ENCODE assay signal across 8 mouse cellular contexts in genomic region chr9:75610571-75611493, GRCm38 (mm10). TPM values are rescaled to one million over a fixed set of nuclear protein-coding genes. Genes with fewer than 3 reads are reported as not detected.
A peak's percentile ranks its signal among the peaks of the same experiment; 100 is the strongest.
DNase-seq lines count a peak whose midpoint lies in the region; ATAC-seq and TF ChIP-seq lines count a peak whose summit lies in the region.

Gene Tmod2 (minus strand): TSS chr9:75611325.

- peak within 1 kb of the TSS; percentile 85 for H3K9ac ChIP-seq in forebrain, postnatal 0 days

- peak; percentile 92 for ATAC-seq in forebrain, postnatal 0 days

- WGBS in cerebellum, adult 2 months = under 1% methylated on average over 74 of the region's 74 CpGs
- WGBS in forebrain, postnatal 0 days = under 1% methylated on average over 70 of the region's 74 CpGs

- intact Hi-C loops in heart, postnatal 25 days (cut with DNase I) = no loop called here
- intact Hi-C loops in left cerebral cortex, adult 2 months (cut with DNase I) = loop anchor here (1.0 kb wide), 2 partner anchors 14 to 73 kb away; partner anchors contain the start of genes Lysmd2 and Scg3

- H3K27ac ChIP-seq in cerebellum, adult 2 months (ENCODE audit: insufficient read depth, low read length) = peak within 1 kb of the TSS; percentile 55
- peak within 1 kb of the TSS; percentile 88 for H3K27ac ChIP-seq in forebrain, postnatal 0 days (ENCODE audit: low read depth, low read length)
- peak within 1 kb of the TSS; percentile 89 for H3K27ac ChIP-seq in left cerebral cortex, adult 2 months

- peak; percentile 34 to 42 for DNase-seq in adrenal gland, adult 18-20 months (ENCODE audit: low spot score in 2 of 2)
- DNase-seq in cerebellum, adult 2 months = peak; percentile 89 to 90
- peak; percentile 80 for DNase-seq in forebrain, postnatal 0 days
- peak; percentile 40 for DNase-seq in heart, postnatal 25 days (ENCODE audit: low spot score)
- DNase-seq in left cerebral cortex, adult 2 months (ENCODE audit: extremely low spot score in 1 of 2, low spot score in 2 of 2) = peak; percentile 82
- DNase-seq in lung, postnatal 4 days = peak; percentile 54 to 71
- DNase-seq in right cerebral cortex, postnatal 25 days = peak; percentile 88
- DNase-seq in thymus, postnatal 25 days = no peak

- H3K9me3 ChIP-seq in forebrain, postnatal 0 days (ENCODE audit: low read length) = no peaks in the 10 kb centered on the region

- H3K4me3 ChIP-seq in cerebellum, adult 2 months (replicated peaks; ENCODE audit: insufficient read depth, low read depth, low read length) = peak within 1 kb of the TSS; percentile 89
- H3K4me3 ChIP-seq in forebrain, postnatal 0 days (ENCODE audit: low read depth, low read length) = peak within 1 kb of the TSS; percentile 81
- H3K4me3 ChIP-seq in left cerebral cortex, adult 2 months = peak within 1 kb of the TSS; percentile 96

- H3K4me2 ChIP-seq in forebrain, postnatal 0 days (ENCODE audit: low read depth) = peak within 1 kb of the TSS; percentile 52

- TF ChIP-seq POLR2A in cerebellum, adult 2 months (IDR thresholded peaks at IDR 0.05; ENCODE audit: borderline replicate concordance, insufficient read depth, low read length) = no peak; the same call in 1 of the 2 replicates

- peaks cover 10% of the 10 kb centered on the region for H3K4me1 ChIP-seq in cerebellum, adult 2 months (ENCODE audit: control insufficient read depth, insufficient read depth, low read length)
- peaks cover 5% of the 10 kb centered on the region; the same call in 1 of the 2 replicates for H3K4me1 ChIP-seq in forebrain, postnatal 0 days (ENCODE audit: insufficient read depth)

- H3K36me3 ChIP-seq in forebrain, postnatal 0 days (ENCODE audit: insufficient read depth) = 0 out of 2 replicates have a peak, but pooled peaks cover 4% of the 10 kb centered on the region

- no peak for TF ChIP-seq CTCF in cerebellum, adult 2 months (IDR thresholded peaks at IDR 0.05; ENCODE audit: borderline replicate concordance, insufficient read depth, low read depth, low read length)
- peak; percentile 45 for TF ChIP-seq CTCF in forebrain, postnatal 0 days (IDR thresholded peaks at IDR 0.05; ENCODE audit: low read depth)
- peak; percentile 17 for TF ChIP-seq CTCF in left cerebral cortex, adult 2 months (IDR thresholded peaks at IDR 0.05)

- H3K27me3 ChIP-seq in cerebellum, adult 2 months (ENCODE audit: control insufficient read depth, insufficient read depth, low read length) = no peaks in the 10 kb centered on the region
- H3K27me3 ChIP-seq in forebrain, postnatal 0 days (ENCODE audit: insufficient read depth, low read length) = no peaks in the 10 kb centered on the region

RNA-seq across cellular contexts. Expression of gene Tmod2, which starts in this region (rescaled TPM):
- 10 to 100 TPM; 11.3 to 13.4 TPM for total RNA-seq in adrenal gland, adult 18-20 months (2021)
- 86.2 and 86.7 TPM in 2 replicates for polyA plus RNA-seq in cerebellum, adult 2 months (2012; rRNA removed)
- 164 and 185 TPM in 2 replicates for total RNA-seq in forebrain, postnatal 0 days (2014; rRNA removed)
- 224 and 406 TPM in 2 replicates for polyA plus RNA-seq in forebrain, postnatal 0 days (2015; fragmentation: Nextera tagmentation; extraction: Ambion mirVana)
- 1 to 10 TPM; 4.6 to 5.3 TPM for total RNA-seq in heart, postnatal 25 days (2021)
- total RNA-seq in left cerebral cortex, adult 2 months (2021) = 100 to 1,000 TPM; 354 to 358 TPM

Comparison
In these comparisons a context has a peak if more than half of its experiments do, and no peak if none do; other contexts are left out.
1. RNA of gene Tmod2 (total RNA-seq): 354 to 358 TPM in left cerebral cortex, adult 2 months and 164 to 185 TPM in forebrain, postnatal 0 days; 11.3 to 13.4 TPM in adrenal gland, adult 18-20 months and 4.6 to 5.3 TPM in heart, postnatal 25 days; every median in the first group is over 10 times any median in the second.
2. Peak in every context shown above with its lines, with median percentiles within 50 percentile points of each other: H3K27ac ChIP-seq and H3K4me3 ChIP-seq.